Mouse (Mus musculus): ENCODE measurements around the gene Cyp4f14.

- TF ChIP-seq CTCF (IDR thresholded peaks at IDR 0.05; ENCODE audit: borderline replicate concordance, insufficient read depth, low read length) (no peak), POLR2A (IDR thresholded peaks at IDR 0.05; ENCODE audit: low read depth, low read length) (no peak)
These were observed 48.1 kb upstream of the Cyp4f14 start for GRCm38 (mm10) chr17:32965253-32965622.

All from embryonic fibroblast, embryonic 13.5 days (primary cell).